In genomic region chr3:98630152-98630551, GRCm38 (mm10) we compare ENCODE assay signal across 51 mouse cellular contexts. TPM values are rescaled to one million over a fixed set of nuclear protein-coding genes. Genes with fewer than 3 reads are reported as not detected.
"Had no signal": no experiment of that assay in that cellular context is flagged by ENCODE, and none has a peak within 500 bp of the region (broad histone marks: within the 10 kb centered on the region; RNA-seq: fewer than 3 reads in every experiment).

Gene Hsd3b5, minus strand, starts transcription at chr3:98630252.

- H3K4me3 ChIP-seq: heart, adult 2 months; heart, embryonic 10.5 days; heart, embryonic 12.5 days; heart, embryonic 13.5 days; heart, embryonic 15.5 days; hindbrain, embryonic 10.5 days; hindbrain, embryonic 12.5 days; hindbrain, embryonic 13.5 days; hindbrain, embryonic 15.5 days; intestine, embryonic 15.5 days; kidney, embryonic 15.5 days; layer of hippocampus, adult 2 months had no signal

- H3K9ac ChIP-seq: heart, embryonic 12.5 days; heart, embryonic 13.5 days; heart, embryonic 15.5 days; hindbrain, embryonic 12.5 days; hindbrain, embryonic 13.5 days; hindbrain, embryonic 14.5 days; hindbrain, embryonic 15.5 days; intestine, embryonic 15.5 days; kidney, embryonic 15.5 days had no signal

- H3K4me1 ChIP-seq: heart, embryonic 10.5 days; heart, embryonic 12.5 days; heart, embryonic 13.5 days; heart, embryonic 15.5 days; hindbrain, embryonic 10.5 days; hindbrain, embryonic 12.5 days; hindbrain, embryonic 13.5 days; hindbrain, embryonic 15.5 days; intestine, embryonic 15.5 days; kidney, embryonic 15.5 days had no signal

- H3K4me2 ChIP-seq: heart, embryonic 11.5 days; heart, embryonic 12.5 days; heart, embryonic 13.5 days; heart, embryonic 15.5 days; hindbrain, embryonic 12.5 days; hindbrain, embryonic 13.5 days; hindbrain, embryonic 14.5 days; hindbrain, embryonic 15.5 days; intestine, embryonic 15.5 days; kidney, embryonic 15.5 days had no signal

- H3K27me3 ChIP-seq: heart, embryonic 12.5 days; heart, embryonic 13.5 days; heart, embryonic 15.5 days; hindbrain, embryonic 12.5 days; hindbrain, embryonic 13.5 days; hindbrain, embryonic 15.5 days; intestine, embryonic 15.5 days; kidney, embryonic 15.5 days had no signal

- H3K9me3 ChIP-seq: heart, embryonic 10.5 days; heart, embryonic 12.5 days; heart, embryonic 13.5 days; heart, embryonic 15.5 days; hindbrain, embryonic 10.5 days; hindbrain, embryonic 12.5 days; hindbrain, embryonic 13.5 days; hindbrain, embryonic 15.5 days; intestine, embryonic 15.5 days; kidney, embryonic 15.5 days had no signal

- H3K36me3 ChIP-seq: heart, embryonic 10.5 days; heart, embryonic 12.5 days; heart, embryonic 13.5 days; heart, embryonic 15.5 days; hindbrain, embryonic 10.5 days; hindbrain, embryonic 12.5 days; hindbrain, embryonic 13.5 days; hindbrain, embryonic 15.5 days; intestine, embryonic 15.5 days; kidney, embryonic 15.5 days had no signal

- DNase-seq: heart, adult 2 months; heart, postnatal 10 days; heart, postnatal 14 days; heart, postnatal 36 days; heart, postnatal 4 days; kidney, adult 11 months; kidney, adult 18-20 months; kidney, adult 2 months; kidney, adult 8-10 months; kidney, adult 9 months; kidney, postnatal 10 days; kidney, postnatal 14 days; kidney, postnatal 25 days; kidney, postnatal 36 days; kidney, postnatal 4 days; layer of hippocampus, adult 9-11 months had no signal

- ATAC-seq: hindbrain, embryonic 16.5 days; hindbrain, postnatal 0 days; inflammation-experienced regulatory T-cells, adult 6 months; intestine, embryonic 15.5 days; intestine, embryonic 16.5 days; intestine, postnatal 0 days had no signal

- H3K27ac ChIP-seq: heart, adult 2 months; heart, embryonic 10.5 days; heart, embryonic 13.5 days; heart, embryonic 15.5 days; hindbrain, embryonic 10.5 days; hindbrain, embryonic 12.5 days; hindbrain, embryonic 13.5 days; hindbrain, embryonic 14.5 days; hindbrain, embryonic 15.5 days; hindbrain, postnatal 0 days; intestine, embryonic 15.5 days; kidney, embryonic 15.5 days; kidney, postnatal 0 days; layer of hippocampus, adult 2 months had no signal

RNA-seq across cellular contexts. Expression of gene Hsd3b5, which starts in this region (rescaled TPM):
- total RNA-seq: heart, adult 2 months; heart, adult 8-10 months; heart, postnatal 10 days; heart, postnatal 14 days; heart, postnatal 25 days; heart, postnatal 36 days; heart, postnatal 4 days; hematopoietic stem cell, adult 5-6 weeks; hindbrain, postnatal 0 days; layer of hippocampus, adult 18-20 months; layer of hippocampus, adult 2 months; layer of hippocampus, adult 8-10 months; layer of hippocampus, postnatal 10 days; layer of hippocampus, postnatal 14 days; layer of hippocampus, postnatal 25 days had no signal
- polyA plus RNA-seq: heart, adult 2 months; heart, embryonic 10.5 days; heart, embryonic 11.5 days; heart, embryonic 12.5 days; heart, embryonic 13.5 days; heart, embryonic 14.5 days; heart, embryonic 15.5 days; heart, embryonic 16.5 days; heart, postnatal 0 days; hindbrain, embryonic 10.5 days; hindbrain, embryonic 11.5 days; hindbrain, embryonic 12.5 days; hindbrain, embryonic 13.5 days; hindbrain, embryonic 14.5 days; hindbrain, embryonic 15.5 days; hindbrain, embryonic 16.5 days; hindbrain, postnatal 0 days; inflammation-experienced regulatory T-cells, adult 6 months; intestine, embryonic 14.5 days; intestine, embryonic 15.5 days; intestine, embryonic 16.5 days; intestine, postnatal 0 days; kidney, embryonic 14.5 days; kidney, embryonic 15.5 days; kidney, embryonic 16.5 days; large intestine, adult 2 months had no signal
